In the genomic region with DNA sequence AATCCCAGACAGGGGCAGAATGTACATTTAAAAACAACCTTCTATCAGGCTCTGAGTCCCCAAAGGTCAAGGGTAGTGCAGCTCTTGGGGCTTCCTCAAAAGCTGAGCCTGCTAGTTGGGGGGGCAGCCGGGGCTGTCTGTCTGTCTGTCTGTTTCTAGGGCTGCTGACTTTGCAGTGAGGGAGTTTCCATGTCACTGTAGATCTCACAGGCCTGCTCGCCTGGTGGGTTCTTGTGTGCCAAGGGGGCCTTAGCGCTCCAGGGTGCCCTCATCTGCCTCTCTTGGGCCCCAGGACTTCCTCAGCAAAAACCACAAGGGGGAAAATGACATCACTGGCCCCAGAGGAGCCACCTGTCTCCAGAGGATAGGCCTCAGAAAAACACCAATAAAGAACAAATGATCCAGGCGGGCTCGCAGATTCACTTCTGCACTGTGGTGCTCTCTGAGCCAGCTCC, we compare ENCODE assay signal across 12 mouse cellular contexts. TPM values are rescaled to one million over a fixed set of nuclear protein-coding genes. Genes with fewer than 3 reads are reported as not detected.
DNase-seq lines count a peak whose midpoint lies in the region; ATAC-seq lines count a peak whose summit lies in the region.
"Had no signal": no experiment of that assay in that cellular context is flagged by ENCODE, and none has a peak within 500 bp of the region (broad histone marks: within the 10 kb centered on the region; RNA-seq: fewer than 3 reads in every experiment).

No protein-coding gene starts in this region.

- no peak for DNase-seq in forebrain, embryonic 10.5 days (ENCODE audit: extremely low spot score, low spot score)
- DNase-seq in neural tube, embryonic 10.5 days (ENCODE audit: extremely low spot score, low spot score) = no peak
- no peak for DNase-seq in gastrocnemius, postnatal 14 days
- no peak for DNase-seq in gastrocnemius, adult 18-20 months (ENCODE audit: low spot score)
- no peak for DNase-seq in c-Kit-positive CD71-positive TER-119-positive erythroid progenitor cells, embryonic 14.5 days (ENCODE audit: low spot score)
- DNase-seq: kidney, postnatal 25 days had no signal

- no peak overlapping the region for H3K4me2 ChIP-seq in forebrain, embryonic 15.5 days (replicated peaks)
- H3K4me2 ChIP-seq in neural tube, embryonic 15.5 days = no peak overlapping the region
- H3K4me2 ChIP-seq: embryonic facial prominence, embryonic 15.5 days; heart, embryonic 12.5 days; limb, embryonic 13.5 days had no signal

- no peaks in the 10 kb centered on the region for H3K9me3 ChIP-seq in forebrain, embryonic 15.5 days
- H3K9me3 ChIP-seq in forebrain, embryonic 10.5 days = no peaks in the 10 kb centered on the region
- no peaks in the 10 kb centered on the region for H3K9me3 ChIP-seq in neural tube, embryonic 15.5 days (replicated peaks)
- H3K9me3 ChIP-seq: embryonic facial prominence, embryonic 15.5 days; heart, embryonic 12.5 days; limb, embryonic 13.5 days had no signal

- H3K4me1 ChIP-seq in forebrain, embryonic 15.5 days = peaks cover 65% of the 10 kb centered on the region
- peaks cover 35% of the 10 kb centered on the region for H3K4me1 ChIP-seq in forebrain, embryonic 10.5 days
- peaks cover 29% of the 10 kb centered on the region for H3K4me1 ChIP-seq in neural tube, embryonic 15.5 days
- H3K4me1 ChIP-seq: limb, embryonic 13.5 days had no signal

- no peaks in the 10 kb centered on the region for H3K27me3 ChIP-seq in forebrain, embryonic 15.5 days
- H3K27me3 ChIP-seq in forebrain, embryonic 10.5 days (ENCODE audit: poor library complexity, severe bottlenecking) = no peaks in the 10 kb centered on the region
- H3K27me3 ChIP-seq in neural tube, embryonic 15.5 days (replicated peaks) = no peaks in the 10 kb centered on the region
- H3K27me3 ChIP-seq: embryonic facial prominence, embryonic 15.5 days; heart, embryonic 12.5 days; limb, embryonic 13.5 days had no signal

- ATAC-seq in forebrain, embryonic 15.5 days (replicated peaks) = no peak
- ATAC-seq in neural tube, embryonic 15.5 days (ENCODE audit: low FRiP score) = no peak
- ATAC-seq in neutrophil, adult 5-6 weeks (ENCODE audit: extremely low read depth, insufficient number of reproducible peaks, low FRiP score, poor library complexity, severe bottlenecking) = peak; percentile 73

- peak overlapping the region; percentile 77 for H3K27ac ChIP-seq in forebrain, embryonic 15.5 days (replicated peaks)
- no peak overlapping the region for H3K27ac ChIP-seq in forebrain, embryonic 10.5 days
- H3K27ac ChIP-seq in neural tube, embryonic 15.5 days (replicated peaks) = 0 out of 2 replicates have a peak overlapping the region, but pooled peaks have one; percentile 23
- H3K27ac ChIP-seq: embryonic facial prominence, embryonic 15.5 days; limb, embryonic 13.5 days had no signal

- H3K36me3 ChIP-seq in forebrain, embryonic 15.5 days = peaks cover 66% of the 10 kb centered on the region
- peaks cover 96% of the 10 kb centered on the region for H3K36me3 ChIP-seq in forebrain, embryonic 10.5 days (replicated peaks)
- peaks cover 55% of the 10 kb centered on the region for H3K36me3 ChIP-seq in neural tube, embryonic 15.5 days

- intact Hi-C loops in gastrocnemius, postnatal 14 days (cut with DNase I; ENCODE audit: low total_unique reads) = no loop called here

- WGBS in forebrain, embryonic 15.5 days = 86% methylated on average over 5 of the region's 5 CpGs
- 81% methylated on average over 5 of the region's 5 CpGs for WGBS in forebrain, embryonic 10.5 days
- 79% methylated on average over 5 of the region's 5 CpGs for WGBS in neural tube, embryonic 15.5 days

- H3K4me3 ChIP-seq in forebrain, embryonic 15.5 days = no peak overlapping the region
- no peak overlapping the region for H3K4me3 ChIP-seq in forebrain, embryonic 10.5 days
- H3K4me3 ChIP-seq in neural tube, embryonic 15.5 days (replicated peaks) = no peak overlapping the region
- H3K4me3 ChIP-seq: embryonic facial prominence, embryonic 15.5 days; heart, embryonic 12.5 days; limb, embryonic 13.5 days had no signal

- no peak overlapping the region for H3K9ac ChIP-seq in forebrain, embryonic 15.5 days (replicated peaks)
- H3K9ac ChIP-seq in neural tube, embryonic 15.5 days (replicated peaks) = no peak overlapping the region
- H3K9ac ChIP-seq: embryonic facial prominence, embryonic 15.5 days; heart, embryonic 12.5 days; limb, embryonic 13.5 days had no signal

RNA-seq across cellular contexts. Expression of a gene that starts 32.9 kb away (rescaled TPM):
- 375 and 409 TPM in 2 replicates for polyA plus RNA-seq in forebrain, embryonic 15.5 days (2015; fragmentation: Nextera tagmentation; extraction: Ambion mirVana)
- polyA plus RNA-seq in forebrain, embryonic 10.5 days (2016; fragmentation: Nextera tagmentation; extraction: Ambion mirVana) = 80.3 and 91.5 TPM in 2 replicates
- 206 and 247 TPM in 2 replicates for polyA plus RNA-seq in neural tube, embryonic 15.5 days (2015; fragmentation: Nextera tagmentation; extraction: Ambion mirVana)
- total RNA-seq in neutrophil, adult 5-6 weeks (2017) = 6.4 and 6.8 TPM in 2 replicates
- 10 to 100 TPM; 38.2 to 44.4 TPM for total RNA-seq in gastrocnemius, postnatal 14 days (2021)
- total RNA-seq in gastrocnemius, adult 18-20 months (2021) = 10 to 100 TPM; 30.8 to 38.3 TPM
